Mouse (Mus musculus): Measurements from ENCODE around the gene Gm379. TPM values are rescaled to one million over a fixed set of nuclear protein-coding genes. Genes with fewer than 3 reads are reported as not detected.

The Gm379 gene
- polyA plus RNA-seq (2017; shearing (Covaris generic)), result not detected

DNA sequence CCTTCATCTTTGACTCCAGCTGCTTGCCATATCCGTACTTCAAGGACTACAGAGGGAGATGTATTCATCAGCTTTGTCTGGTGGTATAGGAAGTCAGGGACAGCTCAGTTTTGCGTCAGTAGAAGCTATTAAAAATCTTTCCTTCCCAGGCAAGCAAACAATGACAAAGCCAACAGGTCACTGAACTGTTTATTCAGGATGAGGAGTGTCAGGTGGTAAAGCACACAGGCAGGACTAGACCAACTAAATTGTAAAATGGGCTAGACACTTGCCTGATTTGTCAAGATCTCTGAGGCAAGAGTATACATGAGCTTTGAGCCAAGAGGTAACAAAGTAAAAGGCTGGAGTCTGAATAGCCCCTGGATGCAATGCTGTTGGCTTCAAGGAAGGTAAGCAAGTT, at the start of gene Gm379:
Gm379 (minus strand) TSS at position 7 of the 400 bp plus-strand sequence.

Other genes with a start within 250 kb of the Gm379 start
- gene Brwd3, start 169.5 kb upstream of the Gm379 start, polyA plus RNA-seq (2017; shearing (Covaris generic)), result 1 to 10 TPM; 2.7 to 3.4 TPM